Mouse (Mus musculus): Measurements from ENCODE around the gene Sestd1.

DNA sequence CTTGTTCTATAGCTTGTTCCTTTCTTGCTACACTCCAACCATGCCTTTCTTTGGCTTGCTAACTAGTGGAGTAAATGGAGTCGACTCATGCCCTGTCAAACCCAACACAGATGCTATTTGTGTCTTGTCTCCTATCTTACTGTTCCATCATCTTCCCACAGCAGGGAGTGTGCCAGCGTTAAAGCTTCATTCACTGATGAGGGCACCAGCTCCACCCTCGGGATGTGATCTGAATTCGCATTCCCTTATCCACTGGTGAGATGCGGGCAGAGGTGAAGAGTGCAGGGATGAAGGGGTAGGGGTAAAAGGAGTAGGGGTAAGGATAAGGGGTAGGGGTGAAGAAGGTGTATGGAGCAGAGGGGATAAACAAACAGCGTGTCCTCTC is 97.4 kb downstream of the Sestd1 start:
- TF ChIP-seq CTCF (IDR thresholded peaks at IDR 0.05; ENCODE audit: low read depth, low read length), result no peak
- TF ChIP-seq POLR2A (IDR thresholded peaks at IDR 0.05; ENCODE audit: extremely low read depth, insufficient read depth, low read length), result no peak

All from liver, adult 2 months (tissue).